Comparison of ENCODE assay signal across 7 mouse cellular contexts in genomic region chr3:95106338-95107117, GRCm38 (mm10). TPM values are rescaled to one million over a fixed set of nuclear protein-coding genes. Genes with fewer than 3 reads are reported as not detected.
DNase-seq lines count a peak whose midpoint lies in the region; ATAC-seq lines count a peak whose summit lies in the region.

Gene Pip5k1a (minus strand): TSS chr3:95106930.

- peak within 1 kb of the TSS; percentile 73 for H3K4me3 ChIP-seq in intestine, embryonic 15.5 days (replicated peaks)
- peak within 1 kb of the TSS; percentile 96 for H3K4me3 ChIP-seq in midbrain, embryonic 10.5 days

- no peaks in the 10 kb centered on the region for H3K9me3 ChIP-seq in intestine, embryonic 15.5 days
- H3K9me3 ChIP-seq in midbrain, embryonic 10.5 days (replicated peaks): no peaks in the 10 kb centered on the region

- H3K27me3 ChIP-seq in intestine, embryonic 15.5 days (replicated peaks): no peaks in the 10 kb centered on the region
- no peaks in the 10 kb centered on the region for H3K27me3 ChIP-seq in midbrain, embryonic 10.5 days (ENCODE audit: low read depth, poor library complexity, severe bottlenecking)

- DNase-seq in adrenal gland, adult 2 months: peak; percentile 96
- peak; percentile 98 for DNase-seq in embryo, embryonic 11.5 days (ENCODE audit: low read depth, low spot score)
- DNase-seq in gastrocnemius, postnatal 36 days: peak; percentile 93 to 96
- peak; percentile 95 to 99 for DNase-seq in left cerebral cortex, postnatal 25 days (ENCODE audit: low spot score in 2 of 2)
- DNase-seq in midbrain, embryonic 10.5 days (ENCODE audit: low spot score): peak; percentile 98
- DNase-seq in right cerebral cortex, postnatal 4 days: peak; percentile 98

- intact Hi-C loops in gastrocnemius, postnatal 36 days (cut with DNase I): loop anchor here (5.0 kb wide), 2 partner anchors 34 to 54 kb away; no protein-coding TSS in a partner anchor
- intact Hi-C loops in left cerebral cortex, postnatal 25 days (cut with DNase I): loop anchor here (2.0 kb wide), 1 partner anchor 54 kb away; no protein-coding TSS in a partner anchor

- peak; percentile 90 for ATAC-seq in intestine, embryonic 15.5 days

- H3K9ac ChIP-seq in intestine, embryonic 15.5 days: peak within 1 kb of the TSS; percentile 77

- H3K4me2 ChIP-seq in intestine, embryonic 15.5 days (replicated peaks): peak within 1 kb of the TSS; percentile 71

- H3K36me3 ChIP-seq in intestine, embryonic 15.5 days: no peaks in the 10 kb centered on the region
- H3K36me3 ChIP-seq in midbrain, embryonic 10.5 days: peaks cover 22% of the 10 kb centered on the region

- under 1% methylated on average over 51 of the region's 51 CpGs for WGBS in intestine, embryonic 15.5 days
- WGBS in midbrain, embryonic 10.5 days: under 1% methylated on average over 51 of the region's 51 CpGs

- peak within 1 kb of the TSS; percentile 78 for H3K27ac ChIP-seq in intestine, embryonic 15.5 days
- H3K27ac ChIP-seq in midbrain, embryonic 10.5 days (replicated peaks): peak within 1 kb of the TSS; percentile 90

- H3K4me1 ChIP-seq in intestine, embryonic 15.5 days (replicated peaks): peaks cover 10% of the 10 kb centered on the region; the same call in 1 of the 2 replicates
- peaks cover 11% of the 10 kb centered on the region for H3K4me1 ChIP-seq in midbrain, embryonic 10.5 days

RNA-seq across cellular contexts. Expression of gene Pip5k1a, which starts in this region (rescaled TPM):
- 10 to 100 TPM; 40.8 to 49.9 TPM for total RNA-seq in adrenal gland, adult 2 months (2021)
- 16.4 and 18.7 TPM in 2 replicates for polyA plus RNA-seq in adrenal gland, adult 2 months (2012; rRNA removed)
- 10 to 100 TPM; 20.2 to 24.8 TPM for total RNA-seq in gastrocnemius, postnatal 36 days (2021)
- polyA plus RNA-seq in intestine, embryonic 15.5 days (2015; fragmentation: Nextera tagmentation; extraction: Ambion mirVana): 15.7 and 15.9 TPM in 2 replicates
- total RNA-seq in left cerebral cortex, postnatal 25 days (2021): 10 to 100 TPM; 51.1 to 51.7 TPM
- 18.0 and 18.7 TPM in 2 replicates for polyA plus RNA-seq in midbrain, embryonic 10.5 days (2016; fragmentation: Nextera tagmentation; extraction: Ambion mirVana)

Comparison
In these comparisons a context has a peak if more than half of its experiments do, and no peak if none do; other contexts are left out.
1. Peak in every context shown above with its lines: DNase-seq, ATAC-seq, H3K4me3 ChIP-seq and H3K27ac ChIP-seq.